Mouse (Mus musculus): ENCODE measurements at regions not wholly inside any gene's neighbourhood (a gene's known extent, or its start where the extent isn't known, plus 50 kb on each side); places are given as distances from the start of the nearest gene placed in this dataset.

DNA sequence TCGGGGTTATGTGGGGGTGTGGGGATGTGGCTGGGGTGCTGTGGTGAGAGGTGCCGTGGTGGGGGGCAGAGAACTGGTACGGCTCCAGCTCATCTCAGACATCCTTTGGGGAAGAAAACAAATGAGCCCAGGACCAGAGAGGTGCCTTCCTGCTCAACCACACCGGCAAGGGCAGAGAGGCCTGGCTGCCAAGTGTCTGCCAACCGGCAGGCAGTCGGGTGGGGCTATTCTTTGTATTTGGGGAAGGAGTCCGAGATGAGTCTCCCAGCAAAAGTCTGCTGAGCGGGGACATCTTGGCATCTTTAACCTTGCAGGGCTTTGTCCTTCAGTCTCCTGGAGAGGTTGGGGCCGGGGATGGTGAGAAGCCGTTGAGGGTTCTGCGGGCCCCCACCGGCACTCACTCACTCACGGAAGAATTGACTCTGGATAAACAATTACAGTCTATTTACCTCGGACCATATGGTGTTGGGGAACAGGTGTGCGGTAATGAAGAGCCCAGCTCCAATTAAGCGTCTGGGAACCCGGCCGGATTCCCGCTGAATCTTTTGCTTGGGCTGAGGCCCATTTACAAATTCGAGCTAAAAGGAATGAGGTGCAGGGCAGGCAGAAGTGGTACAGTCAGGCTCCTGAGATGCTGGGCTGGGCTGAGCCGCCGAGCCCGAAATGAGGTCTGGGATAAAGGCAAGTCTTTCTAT is 108.7 kb upstream of the Sdk2 start:
- no peak for DNase-seq (ENCODE audit: low spot score in 2 of 2)

DNA sequence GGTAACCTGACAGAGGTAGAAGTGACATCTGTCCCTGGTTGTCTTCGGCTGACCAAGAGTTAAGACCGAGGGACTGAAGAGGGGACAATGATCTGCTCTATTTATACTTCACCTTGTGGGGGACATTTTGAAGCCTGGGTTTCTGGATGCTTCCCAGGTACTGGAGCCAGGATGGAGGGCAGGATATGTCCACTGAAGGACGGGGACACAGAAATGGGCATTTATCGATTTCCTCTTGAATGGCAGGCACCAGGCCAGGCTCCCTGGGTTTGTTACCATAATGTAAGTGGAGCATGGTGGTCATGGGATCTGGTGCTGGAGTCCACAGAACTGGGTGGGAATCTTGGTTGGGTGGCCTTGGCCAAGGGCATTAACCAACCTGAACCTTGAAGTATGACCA is 108.0 kb upstream of the Sdk2 start:
- no peak for DNase-seq (ENCODE audit: low spot score in 2 of 2)

DNA sequence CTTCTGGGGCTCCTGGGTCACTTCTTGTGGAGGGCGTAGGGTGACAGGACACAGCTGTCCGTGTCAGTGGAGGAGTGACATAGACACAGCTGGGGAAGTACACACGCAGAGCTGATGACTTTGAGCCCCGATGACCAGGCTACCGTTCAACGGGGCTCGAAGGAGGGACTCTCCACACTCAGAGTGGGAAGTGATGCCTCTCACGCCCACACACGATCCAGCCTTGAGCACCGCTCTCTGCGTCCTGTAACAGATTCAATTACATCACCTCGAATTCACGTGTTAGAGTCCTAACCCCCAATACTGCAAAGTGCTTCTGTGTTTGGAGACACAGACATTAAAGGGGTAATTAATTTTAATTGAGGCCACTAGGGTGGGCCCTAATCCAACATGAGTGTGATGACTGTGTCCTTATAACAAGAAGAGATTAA is 101.4 kb upstream of the Sdk2 start:
- DNase-seq (ENCODE audit: low spot score in 2 of 2) = peak in 1 of 2 experiments; percentile 15

DNA sequence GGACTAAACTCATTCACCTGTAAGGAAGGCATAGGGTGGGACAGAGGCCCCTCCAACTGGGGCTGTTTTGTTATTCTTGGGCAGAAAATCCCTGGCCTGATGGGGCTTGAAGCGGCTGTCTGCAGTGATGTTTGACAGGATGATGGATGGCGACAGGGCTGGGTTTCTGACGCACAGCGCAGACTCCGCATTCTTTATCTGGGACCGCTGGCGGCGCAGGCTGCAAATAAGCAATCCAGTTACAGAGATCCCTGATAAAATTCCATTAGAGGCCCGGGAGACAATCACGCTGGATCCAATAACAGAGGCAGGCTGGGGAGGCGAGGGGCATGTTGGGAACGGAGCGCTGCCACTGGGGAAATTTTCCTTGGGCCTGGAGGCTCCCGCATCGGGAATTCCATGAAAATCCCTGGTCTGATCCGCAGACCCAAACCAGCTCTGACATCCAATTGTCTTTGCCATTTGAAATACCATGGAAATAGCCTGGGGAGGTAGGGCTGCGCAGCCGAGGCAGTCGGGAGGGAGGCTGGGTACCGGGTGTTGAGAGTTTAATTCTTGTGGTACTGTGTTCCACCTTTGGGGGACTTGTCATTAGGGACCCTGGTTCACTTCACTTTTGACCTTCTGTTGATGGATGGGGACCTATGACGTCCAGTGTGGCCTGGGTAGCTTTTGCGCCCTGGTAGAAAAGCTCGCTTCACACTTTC is 99.0 kb upstream of the Sdk2 start:
- no peak for DNase-seq (ENCODE audit: low spot score in 2 of 2)

DNA sequence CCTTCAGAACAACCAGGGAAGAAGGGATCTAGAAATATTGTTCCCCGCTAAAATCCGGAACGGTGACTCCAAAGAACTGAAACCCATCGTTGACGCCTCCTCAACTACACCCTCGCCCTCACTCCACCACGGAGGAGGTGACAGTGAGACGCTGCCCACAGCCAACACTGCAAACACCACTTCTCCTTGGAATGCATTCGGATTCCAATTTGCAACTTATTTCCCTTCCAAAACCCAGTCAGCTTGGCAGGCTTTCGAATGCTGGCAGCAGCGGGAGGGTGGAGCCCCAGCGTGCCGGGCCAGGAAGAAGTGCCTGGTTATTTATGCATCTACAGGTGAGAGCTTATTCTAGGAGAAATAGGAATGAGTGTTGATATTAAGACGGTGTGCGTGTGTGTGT is 85.9 kb upstream of the Sdk2 start:
- DNase-seq (ENCODE audit: low spot score in 2 of 2) = no peak

DNA sequence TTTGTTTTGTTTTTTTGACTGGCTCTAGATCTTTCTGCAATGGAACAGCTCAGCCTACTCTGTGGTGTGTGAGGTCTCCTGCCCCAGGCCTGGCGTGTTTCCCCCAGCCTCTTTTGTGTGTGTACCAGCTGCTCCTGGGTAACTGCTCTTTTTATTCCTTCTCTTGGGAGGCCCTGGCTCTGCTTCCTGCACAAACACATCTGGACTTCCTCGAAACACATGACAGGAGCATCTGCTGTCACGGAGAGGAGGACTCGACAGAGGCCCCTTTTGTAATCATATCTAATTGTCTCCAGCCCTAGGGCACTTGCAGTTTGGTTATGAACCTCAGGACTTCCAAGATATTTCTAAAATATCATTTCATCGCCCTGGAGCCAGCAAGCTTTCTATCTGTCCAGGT is 79.5 kb upstream of the Sdk2 start:
- DNase-seq (ENCODE audit: low spot score in 2 of 2) = no peak

DNA sequence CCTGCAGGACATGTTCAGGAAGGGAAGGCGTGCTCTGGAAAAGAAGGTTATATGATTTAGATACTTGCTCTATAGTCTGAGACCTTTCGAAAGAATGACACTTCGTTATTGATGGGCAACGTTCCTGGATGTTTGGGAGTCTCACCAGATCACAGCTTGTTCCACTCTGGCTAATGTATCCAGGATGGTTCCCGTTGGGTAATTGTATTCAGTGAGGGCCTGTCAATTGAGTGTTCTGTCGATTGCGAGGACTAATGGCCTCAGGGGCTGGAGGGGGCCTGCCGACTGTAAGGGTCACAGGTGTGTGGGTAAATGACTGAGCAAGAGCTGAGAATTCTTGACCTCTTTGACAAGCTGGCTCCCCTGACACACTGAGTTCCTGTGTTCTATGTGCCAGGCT is 62.4 kb upstream of the Sdk2 start:
- no peak for DNase-seq (ENCODE audit: low spot score in 2 of 2)

DNA sequence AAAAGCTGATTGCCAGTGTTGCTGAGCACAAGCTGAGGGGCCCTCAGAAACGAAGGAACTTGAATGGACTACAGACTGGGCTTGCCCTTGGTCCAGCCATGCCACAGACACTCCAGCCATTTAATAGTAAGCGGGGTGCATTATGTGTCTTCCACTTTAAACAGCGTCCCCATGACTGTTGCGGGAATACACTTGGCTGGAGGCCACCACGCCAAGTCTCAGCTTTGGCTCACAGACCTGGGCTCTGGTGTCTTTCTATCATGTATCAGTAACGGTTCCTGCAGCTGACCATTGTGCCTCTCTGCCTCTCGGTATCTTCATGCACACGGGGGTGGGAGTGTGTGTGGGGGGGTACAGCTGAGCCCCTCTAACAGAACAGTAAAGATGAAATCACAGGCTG is 62.0 kb upstream of the Sdk2 start:
- no peak for DNase-seq (ENCODE audit: low spot score in 2 of 2)

DNA sequence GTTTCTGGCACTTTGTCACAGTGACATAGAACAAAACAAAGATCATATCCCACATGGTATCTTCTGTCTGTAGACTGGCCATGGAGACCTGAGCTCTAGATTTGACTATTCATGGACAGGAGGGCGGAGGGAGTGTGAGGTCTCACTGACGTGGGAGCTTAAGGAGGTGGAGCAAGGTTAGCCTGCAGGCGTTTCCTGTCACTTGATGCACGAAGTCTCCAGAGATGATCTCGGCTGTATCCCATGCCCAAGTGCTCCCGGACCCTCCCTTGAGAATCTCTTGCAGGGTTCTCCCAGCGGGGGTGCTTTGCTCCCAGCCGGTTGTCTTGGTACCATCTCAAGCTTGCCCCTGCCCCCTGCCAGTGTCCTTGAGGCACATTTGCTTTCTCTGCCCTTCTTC is 60.6 kb upstream of the Sdk2 start:
- no peak for DNase-seq (ENCODE audit: low spot score in 2 of 2)

DNA sequence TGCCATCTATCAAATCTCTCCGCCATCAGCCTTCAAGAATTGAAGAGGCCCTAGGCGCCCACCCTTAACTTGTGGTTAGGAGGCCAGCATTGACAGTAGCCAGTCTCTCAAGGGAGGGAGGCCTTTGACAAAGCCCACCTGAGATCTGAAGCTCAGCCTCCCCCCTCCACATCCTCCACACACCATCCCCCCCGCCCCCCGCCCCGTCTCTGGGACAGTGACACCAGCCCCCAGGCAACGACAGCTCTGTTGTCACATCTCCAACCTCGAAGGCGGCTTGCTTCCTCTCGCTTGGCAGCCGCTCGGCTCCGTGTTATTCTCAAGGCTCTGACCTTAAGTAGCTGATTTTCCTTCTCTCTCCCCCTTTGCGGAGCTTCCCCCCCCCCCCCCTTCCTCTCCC is 55.3 kb upstream of the Sdk2 start:
- DNase-seq (ENCODE audit: low spot score in 2 of 2) = no peak

DNA sequence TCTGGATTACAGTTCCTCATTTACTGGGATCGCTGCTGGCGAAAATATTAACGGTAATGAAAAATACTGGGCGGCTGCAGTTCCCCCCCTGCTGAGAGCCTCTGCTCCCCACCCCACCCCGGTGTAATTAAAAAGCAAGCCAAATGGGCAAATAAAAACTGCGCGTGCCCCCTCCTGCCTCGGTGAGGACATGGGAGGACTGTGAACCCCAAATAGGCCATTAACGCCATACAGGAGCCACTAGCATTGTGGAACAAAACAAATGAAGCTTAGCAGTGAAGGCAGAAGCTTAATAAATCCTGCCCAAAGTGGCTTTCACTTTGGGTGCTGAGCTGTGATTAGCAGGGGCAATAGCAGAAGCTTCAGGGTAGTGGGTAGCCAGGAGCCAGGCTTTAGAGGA is 52.3 kb upstream of the Sdk2 start:
- DNase-seq (ENCODE audit: low spot score in 2 of 2) = no peak
